Mouse (Mus musculus) CD4-positive helper T cell, adult 2 months (primary cell): ENCODE results near the gene Slc11a1.

Source experiments
- DNase-seq: peaks from one replicate; pipeline ENCODE4 v3.0.0-alpha.2; 2012; ENCODE audit warnings: low read depth, missing footprints, low spot score

Slc11a1 gene

GRCm38 (mm10) chr1:74408589-74409504 lies 33.9 kb downstream of the Slc11a1 start, which contains the start of gene Vil1:
Gene Vil1, plus strand, starts transcription at chr1:74409376.
- no peak for DNase-seq

GRCm38 (mm10) chr1:74411753-74412325 lies 36.8 kb downstream of the Slc11a1 start:
- DNase-seq, result no peak

- DNase-seq, result no peak
These were observed 37.7 kb downstream of the Slc11a1 start for GRCm38 (mm10) chr1:74412711-74413110.

- peak; percentile 16 for DNase-seq
These were observed 40.1 kb downstream of the Slc11a1 start for GRCm38 (mm10) chr1:74415143-74415542.

- no peak for DNase-seq
These were observed 43.9 kb downstream of the Slc11a1 start for GRCm38 (mm10) chr1:74418747-74419439.

GRCm38 (mm10) chr1:74419440-74419794 lies 44.4 kb downstream of the Slc11a1 start:
- DNase-seq, result no peak

GRCm38 (mm10) chr1:74423147-74423546 lies 48.2 kb downstream of the Slc11a1 start:
- no peak for DNase-seq

- DNase-seq, result no peak
These were observed 50.9 kb downstream of the Slc11a1 start for GRCm38 (mm10) chr1:74425845-74426244.

GRCm38 (mm10) chr1:74433220-74433619 lies 58.2 kb downstream of the Slc11a1 start:
- no peak for DNase-seq

- DNase-seq, result no peak
These were observed 59.6 kb downstream of the Slc11a1 start for GRCm38 (mm10) chr1:74434596-74434995.

GRCm38 (mm10) chr1:74435563-74435962 lies 60.6 kb downstream of the Slc11a1 start:
- no peak for DNase-seq
